Mouse (Mus musculus) right cerebral cortex, postnatal 4 days (tissue): Measurements from ENCODE around the gene Gm49776.
A peak's percentile ranks its signal among the peaks of the same experiment; 100 is the strongest.
"Not testable (repeated sequence)": the region's sequence is repeated elsewhere in the genome, so short reads cannot be mapped to it uniquely, and the experiment has no call there.

ENCODE experiments used
- DNase-seq: peaks from one replicate; pipeline ENCODE4 v3.0.0-alpha.2; 2022

Gm49776 gene

GRCm38 (mm10) chr16:18258221-18258620 is at the start of gene Gm49776:
Gene Gm49776, minus strand, starts transcription at chr16:18258321.
- DNase-seq, result no peak

- DNase-seq, result not testable (repeated sequence)
Observed at GRCm38 (mm10) chr16:18289614-18290013, 31.5 kb upstream of the Gm49776 start.

GRCm38 (mm10) chr16:18289067-18289588 is 31.0 kb upstream of the Gm49776 start, which contains the start of gene Dgcr8:
Gene Dgcr8, minus strand, starts transcription at chr16:18289246.
- peak; percentile 96 for DNase-seq

GRCm38 (mm10) chr16:18288581-18289061 is 30.5 kb upstream of the Gm49776 start:
- peak; percentile 51 for DNase-seq

- no peak for DNase-seq
Observed at GRCm38 (mm10) chr16:18288166-18288565, 30.0 kb upstream of the Gm49776 start.

- no peak for DNase-seq
Observed at GRCm38 (mm10) chr16:18275166-18275565, 17.0 kb upstream of the Gm49776 start.

- DNase-seq, result no peak
Observed at GRCm38 (mm10) chr16:18268182-18268581, 10.1 kb upstream of the Gm49776 start.

GRCm38 (mm10) chr16:18265024-18265423 is 6.9 kb upstream of the Gm49776 start:
- no peak for DNase-seq

- DNase-seq, result no peak
Observed at GRCm38 (mm10) chr16:18253866-18254265, 4.3 kb downstream of the Gm49776 start.

GRCm38 (mm10) chr16:18252736-18253135 is 5.4 kb downstream of the Gm49776 start:
- no peak for DNase-seq

GRCm38 (mm10) chr16:18250828-18251790 is 7.0 kb downstream of the Gm49776 start:
- DNase-seq, result no peak

GRCm38 (mm10) chr16:18250231-18250630 is 7.9 kb downstream of the Gm49776 start:
- DNase-seq, result no peak

- DNase-seq, result peak; percentile 47
Observed at GRCm38 (mm10) chr16:18249364-18249967, 8.7 kb downstream of the Gm49776 start.

- peak; percentile 99 for DNase-seq
Observed at GRCm38 (mm10) chr16:18248433-18249363, 9.4 kb downstream of the Gm49776 start, which contains the start of the genes Trmt2a and Ranbp1. Gene Trmt2a, plus strand, starts transcription at chr16:18248679. Gene Ranbp1, minus strand, starts transcription at chr16:18248732.

GRCm38 (mm10) chr16:18247521-18248399 is 10.4 kb downstream of the Gm49776 start:
- DNase-seq, result no peak

GRCm38 (mm10) chr16:18241581-18241980 is 16.5 kb downstream of the Gm49776 start:
- no peak for DNase-seq

GRCm38 (mm10) chr16:18236676-18237501 is 21.2 kb downstream of the Gm49776 start:
- DNase-seq, result no peak

GRCm38 (mm10) chr16:18235389-18236065 is 22.6 kb downstream of the Gm49776 start:
- peak; percentile 66 for DNase-seq

GRCm38 (mm10) chr16:18234671-18235388 is 23.3 kb downstream of the Gm49776 start, which contains the start of gene Zdhhc8:
Gene Zdhhc8, minus strand, starts transcription at chr16:18235136.
- DNase-seq, result peak; percentile 81
